17 mouse cellular contexts compared by ENCODE assay signal in the genomic region with DNA sequence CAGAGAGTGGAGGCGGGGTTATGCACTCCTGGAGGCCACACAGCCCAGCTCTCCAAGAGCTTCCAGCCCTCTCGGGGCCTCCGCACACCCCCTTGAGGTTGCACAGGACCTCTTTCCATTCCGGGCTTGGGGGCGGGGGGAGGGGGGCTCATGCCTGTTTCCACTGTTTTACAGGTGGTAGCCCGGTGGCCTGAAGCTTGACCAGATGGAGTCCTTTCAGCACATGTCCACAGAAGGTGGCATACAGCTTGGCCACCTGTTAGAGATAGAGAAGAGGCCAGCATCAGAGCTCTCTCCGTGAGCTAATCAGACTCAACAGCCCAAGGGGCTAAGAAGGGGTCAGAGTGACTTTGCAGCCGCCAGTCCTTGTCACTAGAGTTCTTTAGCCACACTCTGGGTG.
"Had no signal": no experiment of that assay in that cellular context is flagged by ENCODE, and none has a peak within 500 bp of the region (broad histone marks: within the 10 kb centered on the region; RNA-seq: fewer than 3 reads in every experiment).

No protein-coding gene starts in this region.

- H3K9me3 ChIP-seq: limb, embryonic 10.5 days; limb, embryonic 13.5 days; liver, embryonic 12.5 days; liver, embryonic 15.5 days; lung, embryonic 15.5 days; megakaryocyte, embryonic 14.5 days; midbrain, embryonic 10.5 days; midbrain, embryonic 13.5 days; neural tube, embryonic 13.5 days had no signal

- DNase-seq: liver; lung, adult 18-20 months; lung, postnatal 10 days; lung, postnatal 36 days; retina, postnatal 1 day; right cerebral cortex, postnatal 25 days; thymus, adult 18-20 months had no signal

- H3K9ac ChIP-seq: limb, embryonic 13.5 days; liver, embryonic 12.5 days; liver, embryonic 15.5 days; lung, embryonic 15.5 days; midbrain, embryonic 13.5 days; neural tube, embryonic 13.5 days had no signal

- H3K27ac ChIP-seq: limb, embryonic 13.5 days; liver, embryonic 12.5 days; liver, embryonic 15.5 days; lung, embryonic 15.5 days; midbrain, embryonic 13.5 days; neural tube, embryonic 13.5 days had no signal

- H3K4me3 ChIP-seq: limb, embryonic 10.5 days; limb, embryonic 13.5 days; liver, embryonic 12.5 days; liver, embryonic 15.5 days; lung, embryonic 15.5 days; megakaryocyte, embryonic 14.5 days; midbrain, embryonic 10.5 days; midbrain, embryonic 13.5 days; myocyte; neural tube, embryonic 13.5 days had no signal

- H3K4me1 ChIP-seq: liver, embryonic 12.5 days; liver, embryonic 15.5 days; megakaryocyte, embryonic 14.5 days had no signal

- H3K36me3 ChIP-seq: limb, embryonic 10.5 days; limb, embryonic 13.5 days; liver, embryonic 12.5 days; liver, embryonic 15.5 days; lung, embryonic 15.5 days; midbrain, embryonic 10.5 days; midbrain, embryonic 13.5 days had no signal
